Mouse (Mus musculus): ENCODE results near the gene Immp2l. TPM values are rescaled to one million over a fixed set of nuclear protein-coding genes. Genes with fewer than 3 reads are reported as not detected.

The Immp2l gene
- total and polyA plus RNA-seq, 3 experiments = 20.1 to 30.3 (median 23.1) TPM

DNA sequence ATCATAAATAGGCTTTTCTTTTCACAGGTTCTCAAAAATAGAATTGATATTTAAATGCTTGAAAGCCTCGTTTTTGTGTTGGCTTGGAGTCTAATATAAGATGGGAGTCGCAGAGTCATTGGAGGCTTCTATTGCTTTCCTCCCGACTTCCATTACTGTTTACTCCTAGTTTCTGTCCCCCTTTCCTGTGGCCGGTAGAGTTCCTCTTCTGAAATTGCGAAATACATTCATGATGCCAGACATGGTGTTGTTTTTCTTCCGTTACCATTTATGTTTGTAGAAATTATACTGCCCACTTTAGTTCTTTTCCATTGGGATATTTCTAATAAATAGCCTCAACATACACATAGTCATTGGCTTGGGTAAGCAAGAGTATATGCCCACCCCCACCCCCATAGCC, 289.5 kb downstream of the Immp2l start:
- Histone ChIP-seq H3K79me2 (replicated peaks; ENCODE audit: control insufficient read depth, insufficient read depth, low read length) (no peaks in the 10 kb centered on the region), H3K36me3 (ENCODE audit: control insufficient read depth, insufficient read depth, low read length) (no peaks in the 10 kb centered on the region), H3K27me3 (ENCODE audit: control insufficient read depth, insufficient read depth, low read length) (no peaks in the 10 kb centered on the region), H3K4me3 (no peak overlapping the region), H3K9ac (ENCODE audit: low read depth, low read length) (no peak overlapping the region), H3K4me1 (ENCODE audit: control insufficient read depth, insufficient read depth, low read length) (no peaks in the 10 kb centered on the region), H3K27ac (no peak overlapping the region)
- no peak for DNase-seq
- TF ChIP-seq CTCF (IDR thresholded peaks at IDR 0.05) = no peak
- no peak for TF ChIP-seq EP300 (IDR thresholded peaks at IDR 0.05; ENCODE audit: insufficient read depth, low read depth, low read length)
- TF ChIP-seq POLR2A (IDR thresholded peaks at IDR 0.05; ENCODE audit: insufficient read depth, low read depth, low read length) = no peak
- 76% methylated on average over 6 of the region's 6 CpGs for WGBS
- intact Hi-C loops (cut with DNase I) = no loop called here

DNA sequence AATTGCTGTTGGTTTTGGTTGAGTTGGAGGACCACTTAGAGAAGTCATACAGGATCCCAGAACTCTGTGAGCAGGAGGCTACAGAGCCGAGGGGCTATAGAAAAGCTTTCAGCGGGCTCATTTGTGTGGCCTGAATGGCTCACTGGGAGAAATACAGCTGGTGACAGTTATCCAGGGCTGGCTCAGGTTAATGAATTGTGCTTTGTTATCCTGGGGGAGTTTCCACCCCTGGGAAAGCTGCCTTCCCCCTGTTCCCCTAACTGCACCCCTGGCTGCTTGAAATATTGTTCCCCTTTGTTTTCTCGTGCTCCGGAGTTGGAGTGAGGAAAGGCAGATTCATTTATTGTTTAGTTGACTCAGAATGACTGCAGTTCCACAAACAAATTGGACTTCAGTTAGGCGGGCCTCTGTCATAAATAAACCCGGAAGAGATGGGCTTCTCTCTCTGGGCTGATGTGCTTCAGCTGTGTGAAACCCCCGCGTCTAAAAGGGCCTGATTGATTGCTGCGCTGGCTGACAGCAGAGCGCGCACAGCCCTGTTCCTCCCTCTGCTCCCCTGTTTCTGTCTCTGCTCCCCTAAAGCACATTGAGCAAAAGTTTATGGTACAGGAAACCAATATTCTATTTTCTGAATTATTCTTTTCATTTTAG, 291.0 kb downstream of the Immp2l start:
- intact Hi-C loops (cut with DNase I) = no loop called here
- Histone ChIP-seq H3K79me2 (replicated peaks; ENCODE audit: control insufficient read depth, insufficient read depth, low read length) (no peaks in the 10 kb centered on the region), H3K9ac (ENCODE audit: low read depth, low read length) (no peak overlapping the region), H3K4me1 (ENCODE audit: control insufficient read depth, insufficient read depth, low read length) (no peaks in the 10 kb centered on the region), H3K36me3 (ENCODE audit: control insufficient read depth, insufficient read depth, low read length) (no peaks in the 10 kb centered on the region), H3K27ac (no peak overlapping the region), H3K27me3 (ENCODE audit: control insufficient read depth, insufficient read depth, low read length) (no peaks in the 10 kb centered on the region), H3K4me3 (no peak overlapping the region)
- DNase-seq = no peak
- WGBS = 66% methylated on average over 11 of the region's 11 CpGs
- TF ChIP-seq CTCF (IDR thresholded peaks at IDR 0.05) = no peak
- no peak for TF ChIP-seq POLR2A (IDR thresholded peaks at IDR 0.05; ENCODE audit: insufficient read depth, low read depth, low read length)
- TF ChIP-seq EP300 (IDR thresholded peaks at IDR 0.05; ENCODE audit: insufficient read depth, low read depth, low read length) = no peak

DNA sequence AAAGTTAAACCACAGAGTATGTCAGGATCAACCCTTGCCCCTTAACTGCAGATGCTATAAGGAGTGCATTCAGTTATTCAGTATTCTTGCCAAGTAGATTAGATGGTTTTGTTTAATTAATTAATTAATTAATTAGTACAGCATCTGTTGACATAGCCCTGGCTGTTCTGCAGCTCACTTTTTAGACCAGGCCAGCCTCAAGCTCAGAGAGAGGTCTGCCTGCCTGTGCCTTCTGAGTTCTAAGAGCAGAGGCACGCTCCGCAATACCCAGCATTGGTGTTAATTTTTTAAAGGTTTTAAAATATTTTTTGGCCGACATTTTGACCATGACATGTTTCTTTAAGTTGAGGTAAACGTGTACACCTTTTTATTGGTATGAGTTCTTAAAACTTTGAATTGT, 292.0 kb downstream of the Immp2l start:
- H3K4me1 ChIP-seq (ENCODE audit: control insufficient read depth, insufficient read depth, low read length) = no peaks in the 10 kb centered on the region

DNA sequence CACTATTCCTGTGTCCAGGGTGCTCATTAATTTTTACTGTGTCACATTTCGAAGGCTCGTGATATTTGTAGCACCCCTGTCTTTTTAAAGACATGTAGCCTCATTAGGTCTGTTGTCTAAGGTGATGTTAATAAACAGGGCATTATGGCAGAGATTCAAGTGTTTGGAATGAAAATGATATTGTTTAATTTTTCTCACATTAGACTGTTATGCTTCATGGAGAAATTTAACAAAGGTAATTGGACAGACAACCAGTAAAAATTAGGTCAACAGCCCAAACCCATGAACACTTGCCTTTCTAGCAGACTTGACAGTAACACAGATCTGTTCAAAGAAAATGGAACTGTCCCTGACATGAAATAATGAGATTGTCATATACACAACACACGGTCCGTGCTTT, 292.5 kb downstream of the Immp2l start:
- intact Hi-C loops (cut with DNase I) = no loop called here
- WGBS = 95% methylated on average over 4 of the region's 4 CpGs
- no peak overlapping the region for H3K27ac ChIP-seq

More for the DNA sequence above, 292.0 kb downstream of the Immp2l start:
- Histone ChIP-seq H3K4me3 (no peak overlapping the region), H3K27me3 (ENCODE audit: control insufficient read depth, insufficient read depth, low read length) (no peaks in the 10 kb centered on the region), H3K36me3 (ENCODE audit: control insufficient read depth, insufficient read depth, low read length) (no peaks in the 10 kb centered on the region), H3K79me2 (replicated peaks; ENCODE audit: control insufficient read depth, insufficient read depth, low read length) (no peaks in the 10 kb centered on the region), H3K9ac (ENCODE audit: low read depth, low read length) (no peak overlapping the region), H3K27ac (no peak overlapping the region)
- intact Hi-C loops (cut with DNase I) = no loop called here
- 84% methylated on average over 4 of the region's 4 CpGs for WGBS
- no peak for DNase-seq
- no peak for TF ChIP-seq EP300 (IDR thresholded peaks at IDR 0.05; ENCODE audit: insufficient read depth, low read depth, low read length)
- TF ChIP-seq CTCF (IDR thresholded peaks at IDR 0.05) = no peak
- TF ChIP-seq POLR2A (IDR thresholded peaks at IDR 0.05; ENCODE audit: insufficient read depth, low read depth, low read length) = no peak

DNA sequence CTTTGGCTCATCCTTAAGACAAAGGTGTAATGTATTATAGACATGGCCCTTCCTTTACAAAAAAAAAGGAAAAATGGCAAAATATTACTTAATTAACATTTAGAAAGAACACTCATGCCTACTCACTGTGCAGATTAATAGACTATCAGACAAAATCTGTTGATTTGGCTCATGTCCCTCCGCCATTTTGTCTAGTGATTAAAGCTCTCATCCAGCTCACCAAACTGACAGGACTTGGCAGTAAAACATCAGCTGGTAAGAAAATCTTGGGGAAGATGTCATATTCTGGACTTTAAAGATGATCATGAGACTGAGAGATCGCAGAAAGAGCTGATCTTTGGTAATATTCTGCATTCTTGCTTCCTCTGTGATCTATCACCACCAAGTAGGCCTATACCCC, 293.5 kb downstream of the Immp2l start:
- WGBS = 81% methylated on average over 2 of the region's 2 CpGs
- Histone ChIP-seq H3K9ac (ENCODE audit: low read depth, low read length) (no peak overlapping the region), H3K4me3 (no peak overlapping the region), H3K79me2 (replicated peaks; ENCODE audit: control insufficient read depth, insufficient read depth, low read length) (no peaks in the 10 kb centered on the region), H3K4me1 (ENCODE audit: control insufficient read depth, insufficient read depth, low read length) (no peaks in the 10 kb centered on the region), H3K27ac (no peak overlapping the region), H3K36me3 (ENCODE audit: control insufficient read depth, insufficient read depth, low read length) (no peaks in the 10 kb centered on the region), H3K27me3 (ENCODE audit: control insufficient read depth, insufficient read depth, low read length) (no peaks in the 10 kb centered on the region)
- TF ChIP-seq EP300 (IDR thresholded peaks at IDR 0.05; ENCODE audit: insufficient read depth, low read depth, low read length) (no peak), POLR2A (IDR thresholded peaks at IDR 0.05; ENCODE audit: insufficient read depth, low read depth, low read length) (no peak), CTCF (IDR thresholded peaks at IDR 0.05) (no peak)
- DNase-seq = no peak
- intact Hi-C loops (cut with DNase I) = no loop called here

More for the DNA sequence above, 292.5 kb downstream of the Immp2l start:
- Histone ChIP-seq H3K4me3 (no peak overlapping the region), H3K4me1 (ENCODE audit: control insufficient read depth, insufficient read depth, low read length) (no peaks in the 10 kb centered on the region), H3K36me3 (ENCODE audit: control insufficient read depth, insufficient read depth, low read length) (no peaks in the 10 kb centered on the region), H3K27me3 (ENCODE audit: control insufficient read depth, insufficient read depth, low read length) (no peaks in the 10 kb centered on the region), H3K79me2 (replicated peaks; ENCODE audit: control insufficient read depth, insufficient read depth, low read length) (no peaks in the 10 kb centered on the region), H3K9ac (ENCODE audit: low read depth, low read length) (no peak overlapping the region)
- DNase-seq = no peak
- TF ChIP-seq EP300 (IDR thresholded peaks at IDR 0.05; ENCODE audit: insufficient read depth, low read depth, low read length) (no peak), POLR2A (IDR thresholded peaks at IDR 0.05; ENCODE audit: insufficient read depth, low read depth, low read length) (no peak), CTCF (IDR thresholded peaks at IDR 0.05) (no peak)

DNA sequence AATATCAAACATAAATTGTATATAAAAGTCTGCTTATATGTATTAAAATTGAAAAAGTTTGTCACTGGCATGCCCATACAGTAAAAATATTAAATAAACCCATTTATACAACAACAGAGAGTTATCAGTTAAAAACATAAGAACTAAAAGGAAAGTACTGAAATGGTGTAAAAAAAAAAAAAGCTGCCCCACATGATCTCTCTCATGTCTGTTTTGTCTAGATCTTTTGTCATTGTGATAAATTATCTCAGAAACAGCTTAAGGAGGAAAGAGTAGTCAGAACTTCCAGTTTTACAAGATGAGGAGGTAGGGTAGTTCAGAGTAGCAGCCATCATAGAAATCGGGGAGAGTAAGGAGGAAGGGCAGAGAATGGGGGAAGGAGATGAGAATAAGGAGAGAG, 298.1 kb downstream of the Immp2l start:
- H3K9ac ChIP-seq (ENCODE audit: low read depth, low read length) = no peak overlapping the region
- intact Hi-C loops (cut with DNase I) = no loop called here
- H3K4me1 ChIP-seq (ENCODE audit: control insufficient read depth, insufficient read depth, low read length) = no peaks in the 10 kb centered on the region
- H3K36me3 ChIP-seq (ENCODE audit: control insufficient read depth, insufficient read depth, low read length) = no peaks in the 10 kb centered on the region
- TF ChIP-seq CTCF (IDR thresholded peaks at IDR 0.05) (no peak), EP300 (IDR thresholded peaks at IDR 0.05; ENCODE audit: insufficient read depth, low read depth, low read length) (no peak), POLR2A (IDR thresholded peaks at IDR 0.05; ENCODE audit: insufficient read depth, low read depth, low read length) (no peak)
- no peaks in the 10 kb centered on the region for H3K27me3 ChIP-seq (ENCODE audit: control insufficient read depth, insufficient read depth, low read length)
- 50% methylated on average over 1 of the region's 1 CpGs for WGBS
- H3K4me3 ChIP-seq = no peak overlapping the region
- no peaks in the 10 kb centered on the region for H3K79me2 ChIP-seq (replicated peaks; ENCODE audit: control insufficient read depth, insufficient read depth, low read length)
- no peak for DNase-seq
- H3K27ac ChIP-seq = no peak overlapping the region

Measured in heart, adult 2 months (tissue).